Mouse (Mus musculus): ENCODE results near the gene Gpd2.

DNA sequence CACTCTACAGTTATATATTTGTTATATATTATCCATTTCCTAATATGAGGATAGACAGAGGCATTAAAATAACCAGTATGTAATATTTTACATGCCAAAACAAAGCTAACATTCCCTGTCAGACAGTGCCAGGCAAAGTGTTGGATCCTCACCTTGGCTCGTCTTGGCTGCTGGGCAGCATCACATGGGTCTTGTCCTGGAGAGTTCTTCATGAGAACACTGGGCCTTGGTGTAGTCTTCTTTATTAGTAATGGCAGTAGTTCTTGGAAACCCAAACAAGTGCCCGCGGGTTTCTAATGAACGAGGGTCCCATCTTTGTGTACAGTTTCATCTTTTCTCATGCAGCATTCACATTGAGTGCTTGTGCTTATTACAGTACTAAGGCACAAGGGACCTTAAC is 59.8 kb downstream of the Gpd2 start:
- TF ChIP-seq POLR2A (IDR thresholded peaks at IDR 0.05; ENCODE audit: insufficient read length, low read depth) = no peak
- no peak for TF ChIP-seq MYOD1 (IDR thresholded peaks at IDR 0.05; ENCODE audit: control insufficient read depth in 1 of 3, insufficient read length in 2 of 3, low read depth in 2 of 3)
- no peak for TF ChIP-seq USF1 (IDR thresholded peaks at IDR 0.05; ENCODE audit: low read depth)
- TF ChIP-seq MAX (IDR thresholded peaks at IDR 0.05; ENCODE audit: low read depth) = no peak
- TF ChIP-seq E2F4 (IDR thresholded peaks at IDR 0.05; ENCODE audit: insufficient read depth) = no peak
- no peak for TF ChIP-seq CEBPB (IDR thresholded peaks at IDR 0.05; ENCODE audit: insufficient read depth, poor library complexity, severe bottlenecking)
